Mouse (Mus musculus) kidney, adult 2 months (tissue): ENCODE measurements around the gene Cib4. TPM values are rescaled to one million over a fixed set of nuclear protein-coding genes. Genes with fewer than 3 reads are reported as not detected.
A peak's percentile ranks its signal among the peaks of the same experiment; 100 is the strongest.

Experiments used
- DNase-seq: peaks from one replicate; pipeline ENCODE4 v3.0.0; 2021
- H3K27ac ChIP-seq: fragments of 200-500 bp; 2 replicates; pipeline ENCODE4 v1.5.1; 2012; ENCODE audit warnings: low read depth, low read length, control low read depth, inconsistent platforms; ENCODE audit not compliant: insufficient read depth
- H3K27me3 ChIP-seq: fragments of 200-500 bp; replicated peaks from 2 replicates; pipeline ENCODE4 v1.6.1; 2012; ENCODE audit warnings: mild to moderate bottlenecking, moderate library complexity, low read length, inconsistent platforms; ENCODE audit not compliant: control insufficient read depth, insufficient read depth
- H3K36me3 ChIP-seq: fragments of 200-500 bp; 2 replicates; pipeline ENCODE4 v1.6.1; 2012; ENCODE audit warnings: mild to moderate bottlenecking, moderate library complexity, low read length, inconsistent platforms; ENCODE audit not compliant: control insufficient read depth, insufficient read depth
- H3K4me1 ChIP-seq: fragments of 200-500 bp; 2 replicates; pipeline ENCODE4 v1.6.1; 2011; ENCODE audit warnings: low read length; ENCODE audit not compliant: control insufficient read depth, insufficient read depth
- H3K4me3 ChIP-seq: fragments of 200-500 bp; 2 replicates; pipeline ENCODE4 v1.5.1; 2011; ENCODE audit warnings: mild to moderate bottlenecking, low read depth, low read length, control low read depth; ENCODE audit not compliant: insufficient read depth
- CTCF ChIP-seq: fragments of 200-500 bp; conservative IDR thresholded peaks from 2 replicates; pipeline ENCODE4 v1.5.1; 2011; ENCODE audit warnings: low read depth, mild to moderate bottlenecking, control low read depth, low read length, moderate library complexity, mixed read lengths; ENCODE audit not compliant: insufficient read depth, insufficient read length
- POLR2A ChIP-seq: fragments of 200-500 bp; IDR thresholded peaks from one replicate; pipeline ENCODE4 v1.6.1; 2011; ENCODE audit warnings: low read depth, low read length, control low read depth
- WGBS: fragments of 180-500 bp; shearing (Covaris S2); methylation state at CpG from one replicate; pipeline ENCODE4 v1.1.7; 2018; 5-methylcytosine and 5-hydroxymethylcytosine counted together
- polyA plus RNA-seq: library from polyadenylated mRNA; depleted of rRNA; stranded (reverse); fragments of >200 nt; gene quantifications from 2 replicates; pipeline ENCODE4 v1.2.3, GENCODE M21; 2012

The Cib4 gene
- polyA plus RNA-seq, 1 experiment: not detected

- H3K4me1 ChIP-seq: 0 out of 2 replicates have a peak, but pooled peaks cover 4% of the 10 kb centered on the region
- no peak overlapping the region for H3K4me3 ChIP-seq
- no peak overlapping the region for H3K27ac ChIP-seq
Measured at GRCm38 (mm10) chr5:30590231-30590630, 44.6 kb upstream of the Cib4 start.

GRCm38 (mm10) chr5:30589546-30589945, 43.9 kb upstream of the Cib4 start:
- Histone ChIP-seq H3K27ac (no peak overlapping the region), H3K4me1 (0 out of 2 replicates have a peak, but pooled peaks cover 4% of the 10 kb centered on the region), H3K4me3 (no peak overlapping the region), H3K36me3 (no peaks in the 10 kb centered on the region), H3K27me3 (peaks cover 3% of the 10 kb centered on the region; the same call in 1 of the 2 replicates)
- 73% methylated on average over 3 of the region's 3 CpGs for WGBS
- TF ChIP-seq CTCF (no peak), POLR2A (no peak)
- no peak for DNase-seq

More at GRCm38 (mm10) chr5:30590231-30590630, 44.6 kb upstream of the Cib4 start:
- 75% methylated on average over 5 of the region's 5 CpGs for WGBS
- TF ChIP-seq CTCF (no peak), POLR2A (no peak)
- Histone ChIP-seq H3K36me3 (no peaks in the 10 kb centered on the region), H3K27me3 (peaks cover 3% of the 10 kb centered on the region; the same call in 1 of the 2 replicates)
- DNase-seq: no peak

GRCm38 (mm10) chr5:30589069-30589468, 43.4 kb upstream of the Cib4 start:
- Histone ChIP-seq H3K4me3 (peak overlapping the region; percentile 8; the same call in 1 of the 2 replicates), H3K4me1 (0 out of 2 replicates have a peak, but pooled peaks cover 4% of the 10 kb centered on the region), H3K27ac (no peak overlapping the region), H3K36me3 (no peaks in the 10 kb centered on the region), H3K27me3 (peaks cover 3% of the 10 kb centered on the region; the same call in 1 of the 2 replicates)
- 63% methylated on average over 4 of the region's 4 CpGs for WGBS
- TF ChIP-seq CTCF (no peak), POLR2A (no peak)
- DNase-seq: no peak

- TF ChIP-seq POLR2A (no peak), CTCF (no peak)
- DNase-seq: peak; percentile 7
- Histone ChIP-seq H3K4me1 (0 out of 2 replicates have a peak, but pooled peaks cover 4% of the 10 kb centered on the region), H3K27ac (no peak overlapping the region), H3K27me3 (peaks cover 3% of the 10 kb centered on the region; the same call in 1 of the 2 replicates), H3K36me3 (no peaks in the 10 kb centered on the region), H3K4me3 (peak overlapping the region; percentile 28; the same call in 1 of the 2 replicates)
- under 1% methylated on average over 70 of the region's 70 CpGs for WGBS
Measured at GRCm38 (mm10) chr5:30588301-30588968, 42.8 kb upstream of the Cib4 start.

GRCm38 (mm10) chr5:30587681-30588300, 42.2 kb upstream of the Cib4 start, which contains the start of gene Kcnk3:
Gene Kcnk3 (plus strand): TSS chr5:30588170.
- DNase-seq: peak; percentile 60
- Histone ChIP-seq H3K4me1 (0 out of 2 replicates have a peak, but pooled peaks cover 4% of the 10 kb centered on the region), H3K27me3 (peaks cover 3% of the 10 kb centered on the region; the same call in 1 of the 2 replicates), H3K27ac (no peak within 1 kb of the TSS), H3K36me3 (no peaks in the 10 kb centered on the region), H3K4me3 (peak within 1 kb of the TSS; percentile 28; the same call in 1 of the 2 replicates)
- no peak for TF ChIP-seq POLR2A
- TF ChIP-seq CTCF: no peak
- 5% methylated on average over 32 of the region's 54 CpGs for WGBS

GRCm38 (mm10) chr5:30587101-30587500, 41.5 kb upstream of the Cib4 start:
- DNase-seq: no peak
- WGBS: 32% methylated on average over 2 of the region's 2 CpGs
- Histone ChIP-seq H3K4me3 (no peak overlapping the region), H3K27me3 (peaks cover 3% of the 10 kb centered on the region; the same call in 1 of the 2 replicates), H3K27ac (no peak overlapping the region), H3K36me3 (no peaks in the 10 kb centered on the region), H3K4me1 (0 out of 2 replicates have a peak, but pooled peaks cover 4% of the 10 kb centered on the region)
- TF ChIP-seq POLR2A (no peak), CTCF (no peak)

GRCm38 (mm10) chr5:30586616-30587015, 41.0 kb upstream of the Cib4 start:
- 73% methylated on average over 3 of the region's 3 CpGs for WGBS
- Histone ChIP-seq H3K36me3 (no peaks in the 10 kb centered on the region), H3K4me1 (0 out of 2 replicates have a peak, but pooled peaks cover 4% of the 10 kb centered on the region), H3K4me3 (no peak overlapping the region), H3K27ac (no peak overlapping the region), H3K27me3 (peaks cover 3% of the 10 kb centered on the region; the same call in 1 of the 2 replicates)
- TF ChIP-seq CTCF (no peak), POLR2A (no peak)
- no peak for DNase-seq
